In genomic region chr4:114788856-114789255, GRCm38 (mm10) we compare ENCODE assay signal across 40 mouse cellular contexts. TPM values are rescaled to one million over a fixed set of nuclear protein-coding genes. Genes with fewer than 3 reads are reported as not detected.
DNase-seq lines count a peak whose midpoint lies in the region; ATAC-seq lines count a peak whose summit lies in the region.
"Had no signal": no experiment of that assay in that cellular context is flagged by ENCODE, and none has a peak within 500 bp of the region (broad histone marks: within the 10 kb centered on the region; RNA-seq: fewer than 3 reads in every experiment).

No protein-coding gene starts in this region.

- no peak overlapping the region for H3K27ac ChIP-seq in hindbrain, embryonic 11.5 days (ENCODE audit: low read depth, low read length)
- no peak overlapping the region for H3K27ac ChIP-seq in hindbrain, embryonic 13.5 days
- H3K27ac ChIP-seq in embryonic facial prominence, embryonic 11.5 days (replicated peaks; ENCODE audit: low read depth, low read length), result no peak overlapping the region
- H3K27ac ChIP-seq: heart, embryonic 13.5 days; hindbrain, embryonic 12.5 days; limb, embryonic 13.5 days; lung, embryonic 15.5 days; midbrain, embryonic 15.5 days; neural tube, embryonic 12.5 days had no signal

- H3K9me3 ChIP-seq in hindbrain, embryonic 11.5 days (ENCODE audit: control insufficient read depth, low read length), result no peaks in the 10 kb centered on the region
- no peaks in the 10 kb centered on the region for H3K9me3 ChIP-seq in hindbrain, embryonic 13.5 days
- no peaks in the 10 kb centered on the region for H3K9me3 ChIP-seq in embryonic facial prominence, embryonic 11.5 days (replicated peaks; ENCODE audit: control insufficient read depth, low read length)
- H3K9me3 ChIP-seq: heart, embryonic 13.5 days; hindbrain, embryonic 12.5 days; limb, embryonic 13.5 days; lung, embryonic 15.5 days; midbrain, embryonic 15.5 days; neural tube, embryonic 12.5 days had no signal

- H3K4me2 ChIP-seq in hindbrain, embryonic 11.5 days (replicated peaks; ENCODE audit: low read depth, low read length), result no peak overlapping the region
- no peak overlapping the region for H3K4me2 ChIP-seq in hindbrain, embryonic 13.5 days
- no peak overlapping the region for H3K4me2 ChIP-seq in embryonic facial prominence, embryonic 11.5 days (ENCODE audit: low read depth, low read length)
- H3K4me2 ChIP-seq: heart, embryonic 13.5 days; hindbrain, embryonic 12.5 days; limb, embryonic 13.5 days; liver, embryonic 11.5 days; lung, embryonic 15.5 days; midbrain, embryonic 15.5 days; neural tube, embryonic 12.5 days had no signal

- H3K36me3 ChIP-seq in hindbrain, embryonic 11.5 days (ENCODE audit: control insufficient read depth, insufficient read depth, low read length), result no peaks in the 10 kb centered on the region
- H3K36me3 ChIP-seq in hindbrain, embryonic 13.5 days, result no peaks in the 10 kb centered on the region
- H3K36me3 ChIP-seq in embryonic facial prominence, embryonic 11.5 days (replicated peaks; ENCODE audit: control insufficient read depth, insufficient read depth, low read depth, low read length), result no peaks in the 10 kb centered on the region
- H3K36me3 ChIP-seq: heart, embryonic 13.5 days; hindbrain, embryonic 12.5 days; limb, embryonic 13.5 days; lung, embryonic 15.5 days; midbrain, embryonic 15.5 days; neural tube, embryonic 12.5 days had no signal

- no peak overlapping the region for H3K9ac ChIP-seq in hindbrain, embryonic 11.5 days (ENCODE audit: low read depth, low read length)
- no peak overlapping the region for H3K9ac ChIP-seq in hindbrain, embryonic 13.5 days
- H3K9ac ChIP-seq in embryonic facial prominence, embryonic 11.5 days (replicated peaks; ENCODE audit: low read length), result no peak overlapping the region
- H3K9ac ChIP-seq: heart, embryonic 13.5 days; hindbrain, embryonic 12.5 days; limb, embryonic 13.5 days; lung, embryonic 15.5 days; midbrain, embryonic 15.5 days; neural tube, embryonic 12.5 days had no signal

- peak; percentile 33; the same call in 1 of the 2 replicates for ATAC-seq in hindbrain, embryonic 11.5 days (ENCODE audit: low FRiP score)
- ATAC-seq in hindbrain, embryonic 13.5 days (ENCODE audit: low FRiP score), result no peak
- peak; percentile 30; the same call in 1 of the 2 replicates for ATAC-seq in embryonic facial prominence, embryonic 11.5 days (replicated peaks; ENCODE audit: insufficient number of reproducible peaks, low FRiP score, low TSS enrichment, low read depth)
- ATAC-seq: forebrain, embryonic 14.5 days; intestine, postnatal 0 days; midbrain, embryonic 15.5 days had no signal

- DNase-seq in hindbrain, embryonic 11.5 days (ENCODE audit: low spot score), result no peak
- peak; percentile 65 for DNase-seq in embryo, embryonic 9.5 days (ENCODE audit: extremely low spot score)
- DNase-seq in embryonic facial prominence, embryonic 11.5 days (ENCODE audit: low spot score), result no peak
- DNase-seq in retina, postnatal 1 day, result peak; percentile 46
- no peak for DNase-seq in gastrocnemius, postnatal 10 days
- DNase-seq: adrenal gland, postnatal 25 days; B cell, adult 2 months; cerebellum, adult 11-12 months; cerebellum, adult 9-11 months; heart, postnatal 10 days; kidney, adult 9 months; kidney, postnatal 10 days; layer of hippocampus, adult 9-11 months; right cerebral cortex, postnatal 14 days; thymus, postnatal 4 days had no signal

- no peak overlapping the region for H3K4me3 ChIP-seq in hindbrain, embryonic 11.5 days (ENCODE audit: low read depth, low read length)
- H3K4me3 ChIP-seq in hindbrain, embryonic 13.5 days, result no peak overlapping the region
- no peak overlapping the region for H3K4me3 ChIP-seq in embryonic facial prominence, embryonic 11.5 days (ENCODE audit: low read depth, low read length)
- H3K4me3 ChIP-seq: erythroblast, embryonic 14.5 days; heart, embryonic 13.5 days; hindbrain, embryonic 12.5 days; limb, embryonic 13.5 days; lung, embryonic 15.5 days; midbrain, embryonic 15.5 days; neural tube, embryonic 12.5 days had no signal

- 42% methylated on average over 4 of the region's 4 CpGs for WGBS in hindbrain, embryonic 11.5 days
- 43% methylated on average over 4 of the region's 4 CpGs for WGBS in hindbrain, embryonic 13.5 days
- 22% methylated on average over 4 of the region's 4 CpGs for WGBS in embryonic facial prominence, embryonic 11.5 days

- H3K27me3 ChIP-seq in hindbrain, embryonic 11.5 days (ENCODE audit: control insufficient read depth, insufficient read depth, low read length), result no peaks in the 10 kb centered on the region
- H3K27me3 ChIP-seq in hindbrain, embryonic 13.5 days, result 0 out of 2 replicates have a peak, but pooled peaks cover 2% of the 10 kb centered on the region
- H3K27me3 ChIP-seq in embryonic facial prominence, embryonic 11.5 days (ENCODE audit: control insufficient read depth, insufficient read depth, low read length), result no peaks in the 10 kb centered on the region
- H3K27me3 ChIP-seq: lung, embryonic 15.5 days; midbrain, embryonic 15.5 days; neural tube, embryonic 12.5 days had no signal

- H3K4me1 ChIP-seq in hindbrain, embryonic 11.5 days (replicated peaks; ENCODE audit: control insufficient read depth, insufficient read depth, low read length), result no peaks in the 10 kb centered on the region
- no peaks in the 10 kb centered on the region for H3K4me1 ChIP-seq in hindbrain, embryonic 13.5 days (replicated peaks)
- no peaks in the 10 kb centered on the region; the same call in 1 of the 2 replicates for H3K4me1 ChIP-seq in embryonic facial prominence, embryonic 11.5 days (ENCODE audit: control insufficient read depth, insufficient read depth, low read length)
- H3K4me1 ChIP-seq: heart, embryonic 13.5 days; limb, embryonic 13.5 days; lung, embryonic 15.5 days; midbrain, embryonic 15.5 days; neural tube, embryonic 12.5 days had no signal

RNA-seq across cellular contexts. Expression of gene Gm12830, which starts 32.7 kb away (rescaled TPM):
- polyA plus RNA-seq in hindbrain, embryonic 11.5 days (2014; fragmentation: Nextera tagmentation; extraction: Ambion mirVana), result not detected in 2 replicates
- polyA plus RNA-seq in hindbrain, embryonic 13.5 days (2015; fragmentation: Nextera tagmentation; extraction: Ambion mirVana), result not detected in 2 replicates
- not detected in 2 replicates for polyA plus RNA-seq in embryonic facial prominence, embryonic 11.5 days (2014; fragmentation: Nextera tagmentation; extraction: Ambion mirVana)
- total RNA-seq in gastrocnemius, postnatal 10 days (2021), result not detected
- total RNA-seq: adrenal gland, adult 18-20 months; adrenal gland, postnatal 25 days; common myeloid progenitor, adult 5-6 weeks; gastrocnemius, adult 8-10 months; heart, adult 8-10 months; heart, postnatal 10 days; left cerebral cortex, postnatal 10 days; megakaryocyte progenitor cell, adult 5-6 weeks had no signal
- polyA plus RNA-seq: embryonic facial prominence, embryonic 14.5 days; erythroblast, embryonic 14.5 days; forebrain, embryonic 14.5 days; gonadal fat pad, adult 2 months; heart, embryonic 13.5 days; hindbrain, embryonic 12.5 days; intestine, postnatal 0 days; large intestine, adult 2 months; limb, embryonic 13.5 days; liver, embryonic 11.5 days; liver, embryonic 16.5 days; lung, embryonic 15.5 days; midbrain, embryonic 15.5 days; neural tube, embryonic 12.5 days; small intestine, adult 2 months; stomach, embryonic 14.5 days; testis, adult 2 months; thymus, postnatal 0 days had no signal

Comparison
In these comparisons a context has a peak if more than half of its experiments do, and no peak if none do; other contexts are left out.
1. DNase-seq: peak in embryo, embryonic 9.5 days (single experiment) and retina, postnatal 1 day (single experiment); none in hindbrain, embryonic 11.5 days (single experiment), embryonic facial prominence, embryonic 11.5 days (single experiment) and gastrocnemius, postnatal 10 days (single experiment).